In the genomic region with DNA sequence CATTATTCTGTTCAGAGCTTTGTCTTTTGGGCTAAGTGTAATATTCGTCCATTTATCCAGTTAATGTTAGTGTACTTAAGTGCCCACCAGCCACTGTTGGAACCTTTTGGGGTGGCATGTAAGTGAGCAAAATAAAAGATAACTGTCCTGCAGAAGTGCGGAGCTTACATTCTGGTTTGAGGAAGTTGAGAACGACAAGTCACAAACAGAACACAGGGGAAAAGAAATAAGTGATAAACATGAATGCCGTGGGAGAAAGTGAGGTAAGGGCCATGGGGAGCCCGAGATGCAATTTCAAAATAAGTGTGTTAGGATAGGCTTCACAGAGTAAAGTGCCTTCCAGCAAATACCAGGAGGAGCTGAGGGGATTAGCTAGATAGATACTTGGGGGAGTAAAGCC, we compare ENCODE assay signal across 9 mouse cellular contexts. TPM values are rescaled to one million over a fixed set of nuclear protein-coding genes. Genes with fewer than 3 reads are reported as not detected.
DNase-seq lines count a peak whose midpoint lies in the region; ATAC-seq and TF ChIP-seq lines count a peak whose summit lies in the region.
"Had no signal": no experiment of that assay in that cellular context is flagged by ENCODE, and none has a peak within 500 bp of the region (broad histone marks: within the 10 kb centered on the region; RNA-seq: fewer than 3 reads in every experiment).

No protein-coding gene starts in this region.

- H3K27ac ChIP-seq in lung, postnatal 0 days (ENCODE audit: low read length) = no peak overlapping the region
- H3K27ac ChIP-seq in forebrain, embryonic 15.5 days (replicated peaks) = no peak overlapping the region
- H3K27ac ChIP-seq in liver, embryonic 13.5 days = no peak overlapping the region
- no peak overlapping the region for H3K27ac ChIP-seq in stomach, embryonic 16.5 days (ENCODE audit: low read length)

- ATAC-seq in lung, postnatal 0 days = no peak
- ATAC-seq in forebrain, embryonic 15.5 days (replicated peaks) = no peak
- ATAC-seq in liver, embryonic 13.5 days (ENCODE audit: low read depth) = no peak
- ATAC-seq in stomach, embryonic 16.5 days (ENCODE audit: insufficient read depth, low FRiP score) = no peak

- no peaks in the 10 kb centered on the region for H3K27me3 ChIP-seq in lung, postnatal 0 days (replicated peaks; ENCODE audit: insufficient read depth, low read length)
- H3K27me3 ChIP-seq in forebrain, embryonic 15.5 days = no peaks in the 10 kb centered on the region
- 0 out of 2 replicates have a peak, but pooled peaks cover 3% of the 10 kb centered on the region for H3K27me3 ChIP-seq in liver, embryonic 13.5 days
- no peaks in the 10 kb centered on the region for H3K27me3 ChIP-seq in stomach, embryonic 16.5 days (ENCODE audit: control insufficient read depth, insufficient read depth, low read length)

- no peak overlapping the region for H3K4me3 ChIP-seq in lung, postnatal 0 days (ENCODE audit: low read depth, low read length)
- H3K4me3 ChIP-seq in lung, adult 2 months (replicated peaks; ENCODE audit: extremely low read depth, low read depth, low read length) = no peak overlapping the region
- peak overlapping the region; percentile 56 for H3K4me3 ChIP-seq in forebrain, embryonic 15.5 days
- peak overlapping the region; percentile 71 for H3K4me3 ChIP-seq in liver, embryonic 13.5 days (replicated peaks)
- peak overlapping the region; percentile 72 for H3K4me3 ChIP-seq in stomach, embryonic 16.5 days (replicated peaks; ENCODE audit: low read length)

- peak overlapping the region; percentile 68; the same call in 1 of the 2 replicates for H3K4me2 ChIP-seq in lung, postnatal 0 days (replicated peaks; ENCODE audit: low read depth, low read length)
- peak overlapping the region; percentile 50 for H3K4me2 ChIP-seq in forebrain, embryonic 15.5 days (replicated peaks)
- H3K4me2 ChIP-seq in liver, embryonic 13.5 days = peak overlapping the region; percentile 80
- peak overlapping the region; percentile 67 for H3K4me2 ChIP-seq in stomach, embryonic 16.5 days (ENCODE audit: low read depth, low read length)

- peaks cover 20% of the 10 kb centered on the region; the same call in 1 of the 2 replicates for H3K36me3 ChIP-seq in lung, postnatal 0 days (ENCODE audit: insufficient read depth, low read length)
- peaks cover 26% of the 10 kb centered on the region for H3K36me3 ChIP-seq in forebrain, embryonic 15.5 days
- H3K36me3 ChIP-seq in liver, embryonic 13.5 days = peaks cover 35% of the 10 kb centered on the region
- peaks cover 10% of the 10 kb centered on the region; the same call in 1 of the 2 replicates for H3K36me3 ChIP-seq in stomach, embryonic 16.5 days (ENCODE audit: control insufficient read depth, insufficient read depth, low read length)

- H3K9ac ChIP-seq in lung, postnatal 0 days (replicated peaks; ENCODE audit: low read depth) = no peak overlapping the region
- no peak overlapping the region for H3K9ac ChIP-seq in forebrain, embryonic 15.5 days (replicated peaks)
- peak overlapping the region; percentile 72; the same call in 1 of the 2 replicates for H3K9ac ChIP-seq in liver, embryonic 13.5 days
- peak overlapping the region; percentile 13; the same call in 1 of the 2 replicates for H3K9ac ChIP-seq in stomach, embryonic 16.5 days (ENCODE audit: low read length)

- no peak for DNase-seq in lung, postnatal 0 days (ENCODE audit: low spot score)
- DNase-seq in lung, adult 2 months = no peak
- no peak for DNase-seq in liver, embryonic 13.5 days
- DNase-seq in frontal cortex, postnatal 14 days (ENCODE audit: low spot score in 2 of 2) = no peak
- DNase-seq in right cerebral cortex, postnatal 14 days = no peak
- no peak for DNase-seq in kidney, postnatal 10 days
- DNase-seq: adrenal gland, postnatal 14 days had no signal

- WGBS in lung, postnatal 0 days = 55% methylated on average over 5 of the region's 5 CpGs
- 51% methylated on average over 5 of the region's 5 CpGs for WGBS in lung, adult 2 months
- whole genome bisulfite sequencing in forebrain, embryonic 15.5 days = 63% methylated on average over 5 of the region's 5 CpGs
- WGBS in liver, embryonic 13.5 days (ENCODE audit: insufficient replicate concordance) = 13% methylated on average over 5 of the region's 5 CpGs
- WGBS in stomach, embryonic 16.5 days = 57% methylated on average over 5 of the region's 5 CpGs

- no peak for TF ChIP-seq EP300 in lung, postnatal 0 days (IDR thresholded peaks at IDR 0.05)

- no peaks in the 10 kb centered on the region for H3K4me1 ChIP-seq in lung, postnatal 0 days (ENCODE audit: insufficient read depth, low read depth, low read length)
- H3K4me1 ChIP-seq in lung, adult 2 months (ENCODE audit: control insufficient read depth, insufficient read depth, low read length) = peaks cover 2% of the 10 kb centered on the region; the same call in 1 of the 2 replicates
- peaks cover 25% of the 10 kb centered on the region for H3K4me1 ChIP-seq in forebrain, embryonic 15.5 days
- peaks cover 16% of the 10 kb centered on the region for H3K4me1 ChIP-seq in liver, embryonic 13.5 days (replicated peaks)
- H3K4me1 ChIP-seq in stomach, embryonic 16.5 days (ENCODE audit: control insufficient read depth, insufficient read depth, low read length) = peaks cover 9% of the 10 kb centered on the region

- no peaks in the 10 kb centered on the region for H3K9me3 ChIP-seq in lung, postnatal 0 days (ENCODE audit: low read length)
- H3K9me3 ChIP-seq in forebrain, embryonic 15.5 days = no peaks in the 10 kb centered on the region
- H3K9me3 ChIP-seq in liver, embryonic 13.5 days (replicated peaks) = no peaks in the 10 kb centered on the region; the same call in 1 of the 2 replicates
- no peaks in the 10 kb centered on the region for H3K9me3 ChIP-seq in stomach, embryonic 16.5 days (replicated peaks; ENCODE audit: control insufficient read depth, low read length)

- TF ChIP-seq POLR2A in lung, adult 2 months (IDR thresholded peaks at IDR 0.05; ENCODE audit: borderline replicate concordance, extremely low read depth, low read depth, low read length) = no peak

- no peak for TF ChIP-seq CTCF in lung, postnatal 0 days (IDR thresholded peaks at IDR 0.05)
- TF ChIP-seq CTCF in lung, adult 2 months (IDR thresholded peaks at IDR 0.05; ENCODE audit: insufficient read depth, low read length) = no peak

RNA-seq across cellular contexts. Expression of a gene that starts 3.0 kb away (rescaled TPM):
- 3.6 and 4.0 TPM in 2 replicates for polyA plus RNA-seq in lung, postnatal 0 days (2015; fragmentation: Nextera tagmentation; extraction: Ambion mirVana)
- 2.5 and 3.4 TPM in 2 replicates for polyA plus RNA-seq in lung, adult 2 months (2012; rRNA removed)
- 12.9 and 13.4 TPM in 2 replicates for polyA plus RNA-seq in forebrain, embryonic 15.5 days (2015; fragmentation: Nextera tagmentation; extraction: Ambion mirVana)
- 4.4 and 5.4 TPM in 2 replicates for polyA plus RNA-seq in liver, embryonic 13.5 days (2015; fragmentation: Nextera tagmentation; extraction: Ambion mirVana)
- 8.5 and 9.2 TPM in 2 replicates for polyA plus RNA-seq in stomach, embryonic 16.5 days (2015; fragmentation: Nextera tagmentation; extraction: Ambion mirVana)

RNA-seq across cellular contexts. Expression of a gene that starts 48.3 kb away (rescaled TPM):
- 0.96 and 0.97 TPM in 2 replicates for polyA plus RNA-seq in lung, postnatal 0 days (2015; fragmentation: Nextera tagmentation; extraction: Ambion mirVana)
- polyA plus RNA-seq in lung, adult 2 months (2012; rRNA removed) = 2.2 and 2.6 TPM in 2 replicates
- polyA plus RNA-seq in forebrain, embryonic 15.5 days (2015; fragmentation: Nextera tagmentation; extraction: Ambion mirVana) = 0.43 and 0.55 TPM in 2 replicates
- polyA plus RNA-seq in liver, embryonic 13.5 days (2015; fragmentation: Nextera tagmentation; extraction: Ambion mirVana) = 0.06 TPM in 2 replicates
- polyA plus RNA-seq in stomach, embryonic 16.5 days (2015; fragmentation: Nextera tagmentation; extraction: Ambion mirVana) = 0.14 and 0.23 TPM in 2 replicates

RNA-seq across cellular contexts. Expression of a gene that starts 50.5 kb away (rescaled TPM):
- 0.53 and 1.1 TPM in 2 replicates for polyA plus RNA-seq in lung, postnatal 0 days (2015; fragmentation: Nextera tagmentation; extraction: Ambion mirVana)
- 0.12 TPM in 1 of 2 replicates, not detected in the other for polyA plus RNA-seq in lung, adult 2 months (2012; rRNA removed)
- polyA plus RNA-seq in forebrain, embryonic 15.5 days (2015; fragmentation: Nextera tagmentation; extraction: Ambion mirVana) = 79.6 and 85.9 TPM in 2 replicates
- polyA plus RNA-seq in liver, embryonic 13.5 days (2015; fragmentation: Nextera tagmentation; extraction: Ambion mirVana) = not detected in 2 replicates
- 0.15 and 0.47 TPM in 2 replicates for polyA plus RNA-seq in stomach, embryonic 16.5 days (2015; fragmentation: Nextera tagmentation; extraction: Ambion mirVana)

Comparison
In these comparisons a context has a peak if more than half of its experiments do, and no peak if none do; other contexts are left out.
1. H3K4me3 ChIP-seq: peak in forebrain, embryonic 15.5 days (single experiment), liver, embryonic 13.5 days (single experiment) and stomach, embryonic 16.5 days (single experiment); none in lung, postnatal 0 days (single experiment) and lung, adult 2 months (single experiment).
2. H3K9ac ChIP-seq: peak in liver, embryonic 13.5 days (single experiment) and stomach, embryonic 16.5 days (single experiment); none in lung, postnatal 0 days (single experiment) and forebrain, embryonic 15.5 days (single experiment).
3. RNA of a gene that starts 50.5 kb away (polyA plus RNA-seq): 79.6 to 85.9 TPM in forebrain, embryonic 15.5 days; 0.53 to 1.1 TPM in lung, postnatal 0 days, 0.15 to 0.47 TPM in stomach, embryonic 16.5 days, not detected in liver, embryonic 13.5 days and 0.12 TPM in lung, adult 2 months; every median in the first group is over 10 times any median in the second.
4. Peak in every context shown above with its lines, with median percentiles within 50 percentile points of each other: H3K4me2 ChIP-seq.